Mouse (Mus musculus) mouse trophoblast stem cell (cell line): Measurements from ENCODE around the gene Sncg.

Experiments
- in situ Hi-C, 2 experiments: fragments of 300-500 bp; cut with MseI, MboI; formaldehyde crosslinking; loops; 2 replicates in 1 of 2; 3 replicates in 1 of 2; pipeline ENCODE4 v1.15.1; 2025

Sncg gene

GRCm38 (mm10) chr14:34341993-34342392 is 32.6 kb downstream of the Sncg start:
- in situ Hi-C loops: no loop called here

- in situ Hi-C loops: no loop called here
These were observed 35.1 kb downstream of the Sncg start for GRCm38 (mm10) chr14:34339446-34339845.

GRCm38 (mm10) chr14:34332476-34332875 is 42.1 kb downstream of the Sncg start:
- in situ Hi-C loops: no loop called here

GRCm38 (mm10) chr14:34331886-34332285 is 42.7 kb downstream of the Sncg start:
- in situ Hi-C loops: no loop called here

GRCm38 (mm10) chr14:34330657-34331158 is 43.9 kb downstream of the Sncg start:
- in situ Hi-C loops: no loop called here

- in situ Hi-C loops: no loop called here
These were observed 47.0 kb downstream of the Sncg start for GRCm38 (mm10) chr14:34327618-34328017.

GRCm38 (mm10) chr14:34326606-34327005 is 48.0 kb downstream of the Sncg start:
- in situ Hi-C loops: no loop called here

- in situ Hi-C loops: no loop called here
These were observed 51.0 kb downstream of the Sncg start for GRCm38 (mm10) chr14:34323576-34324085.
